In genomic region chr9:64242381-64242831, GRCm38 (mm10) we compare ENCODE assay signal across 15 mouse cellular contexts. TPM values are rescaled to one million over a fixed set of nuclear protein-coding genes. Genes with fewer than 3 reads are reported as not detected.
DNase-seq lines count a peak whose midpoint lies in the region; ATAC-seq lines count a peak whose summit lies in the region.
"Had no signal": no experiment of that assay in that cellular context is flagged by ENCODE, and none has a peak within 500 bp of the region (broad histone marks: within the 10 kb centered on the region; RNA-seq: fewer than 3 reads in every experiment).

No protein-coding gene starts in this region.

- H3K27me3 ChIP-seq in heart, embryonic 12.5 days (replicated peaks), result no peaks in the 10 kb centered on the region
- H3K27me3 ChIP-seq: embryonic facial prominence, embryonic 15.5 days; limb, embryonic 15.5 days; megakaryocyte, embryonic 14.5 days had no signal

- H3K36me3 ChIP-seq in heart, embryonic 12.5 days, result peaks cover 2% of the 10 kb centered on the region; the same call in 1 of the 2 replicates
- H3K36me3 ChIP-seq: embryonic facial prominence, embryonic 15.5 days had no signal

- no peaks in the 10 kb centered on the region for H3K9me3 ChIP-seq in heart, embryonic 12.5 days (replicated peaks)
- H3K9me3 ChIP-seq: embryonic facial prominence, embryonic 15.5 days; limb, embryonic 15.5 days; megakaryocyte, embryonic 14.5 days had no signal

- 62% methylated on average over 6 of the region's 6 CpGs for WGBS in heart, embryonic 12.5 days

- H3K4me2 ChIP-seq in heart, embryonic 12.5 days, result no peak overlapping the region
- H3K4me2 ChIP-seq: embryonic facial prominence, embryonic 15.5 days; limb, embryonic 15.5 days had no signal

- H3K4me3 ChIP-seq in heart, embryonic 12.5 days, result no peak overlapping the region
- H3K4me3 ChIP-seq: embryonic facial prominence, embryonic 15.5 days; limb, embryonic 15.5 days; megakaryocyte, embryonic 14.5 days had no signal

- ATAC-seq in heart, embryonic 12.5 days (ENCODE audit: insufficient number of reproducible peaks, low FRiP score), result no peak
- ATAC-seq: hindbrain, embryonic 16.5 days had no signal

- DNase-seq in heart, postnatal 10 days, result no peak
- DNase-seq in 416B (ENCODE audit: low read depth) (peak; percentile 56), ZHBTc4 (ENCODE audit: low read depth, low spot score) (peak; percentile 31), adipocyte (ENCODE audit: low spot score) (no peak)
- peak; percentile 24 for DNase-seq in lung, postnatal 10 days
- DNase-seq in frontal cortex, postnatal 14 days (ENCODE audit: low spot score in 2 of 2), result no peak
- DNase-seq in retina, postnatal 1 day, result no peak
- DNase-seq: cerebellum, adult 9-11 months; kidney, postnatal 36 days; thymus, postnatal 36 days had no signal

- H3K9ac ChIP-seq in heart, embryonic 12.5 days, result no peak overlapping the region
- H3K9ac ChIP-seq: embryonic facial prominence, embryonic 15.5 days; limb, embryonic 15.5 days had no signal

- peaks cover 17% of the 10 kb centered on the region for H3K4me1 ChIP-seq in heart, embryonic 12.5 days (replicated peaks)

- H3K27ac ChIP-seq in heart, embryonic 12.5 days (ENCODE audit: poor library complexity, severe bottlenecking), result peak overlapping the region; percentile 48; the same call in 1 of the 2 replicates
- H3K27ac ChIP-seq: embryonic facial prominence, embryonic 15.5 days; limb, embryonic 15.5 days had no signal

- intact Hi-C loops in heart, postnatal 10 days (cut with DNase I), result no loop called here

RNA-seq across cellular contexts. Expression of gene Uchl4, which starts 7.4 kb away (rescaled TPM):
- 2.7 and 2.8 TPM in 2 replicates for polyA plus RNA-seq in heart, embryonic 12.5 days (2016; fragmentation: Nextera tagmentation; extraction: Ambion mirVana)
- 1 to 10 TPM; 2.1 to 2.2 TPM for total RNA-seq in heart, postnatal 10 days (2021)

RNA-seq across cellular contexts. Expression of gene Map2k1, which starts 11.0 kb away (rescaled TPM):
- 99.7 and 100 TPM in 2 replicates for polyA plus RNA-seq in heart, embryonic 12.5 days (2016; fragmentation: Nextera tagmentation; extraction: Ambion mirVana)
- 10 to 100 TPM; 59.6 to 65.1 TPM for total RNA-seq in heart, postnatal 10 days (2021)

RNA-seq across cellular contexts. Expression of gene Tipin, which starts 39.0 kb away (rescaled TPM):
- 130 and 133 TPM in 2 replicates for polyA plus RNA-seq in heart, embryonic 12.5 days (2016; fragmentation: Nextera tagmentation; extraction: Ambion mirVana)
- 10 to 100 TPM; 26.6 to 28.9 TPM for total RNA-seq in heart, postnatal 10 days (2021)

Comparison
In these comparisons a context has a peak if more than half of its experiments do, and no peak if none do; other contexts are left out.
1. DNase-seq: peak in 416B (single experiment), ZHBTc4 (single experiment) and lung, postnatal 10 days (single experiment); none in heart, postnatal 10 days (0 of 2), frontal cortex, postnatal 14 days (0 of 2), adipocyte (single experiment) and retina, postnatal 1 day (single experiment).